Mouse (Mus musculus) thymus, postnatal 14 days (tissue): ENCODE measurements around the gene Abhd12b.

Source experiments
- DNase-seq: peaks from one replicate; pipeline ENCODE4 v3.0.0; 2021

The Abhd12b gene

GRCm38 (mm10) chr12:70153842-70154241 lies at the start of gene Abhd12b:
Gene Abhd12b, plus strand, starts transcription at chr12:70154142.
- DNase-seq, result no peak

DNA sequence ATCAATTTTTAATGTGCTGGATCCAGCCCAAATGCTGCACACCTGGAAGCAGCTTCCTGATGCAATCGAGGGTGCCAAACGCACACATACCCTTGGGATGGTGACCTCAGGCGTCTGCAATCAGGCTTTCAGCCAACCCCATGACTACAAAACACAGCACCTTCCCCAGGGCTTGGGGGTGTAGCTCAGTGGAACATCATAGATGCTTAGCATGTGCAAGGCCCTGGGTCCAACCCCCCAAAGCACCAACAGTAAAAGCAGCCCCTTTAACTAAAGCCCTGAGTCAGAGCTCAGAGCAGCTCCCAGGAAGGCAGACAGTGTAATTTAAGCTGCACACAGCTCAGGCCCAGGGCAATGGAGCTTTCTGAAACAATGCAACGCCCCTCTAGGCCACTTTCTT lies 49.7 kb upstream of the Abhd12b start:
- DNase-seq, result no peak

GRCm38 (mm10) chr12:70104776-70105420 lies 49.0 kb upstream of the Abhd12b start:
- peak; percentile 61 for DNase-seq

DNA sequence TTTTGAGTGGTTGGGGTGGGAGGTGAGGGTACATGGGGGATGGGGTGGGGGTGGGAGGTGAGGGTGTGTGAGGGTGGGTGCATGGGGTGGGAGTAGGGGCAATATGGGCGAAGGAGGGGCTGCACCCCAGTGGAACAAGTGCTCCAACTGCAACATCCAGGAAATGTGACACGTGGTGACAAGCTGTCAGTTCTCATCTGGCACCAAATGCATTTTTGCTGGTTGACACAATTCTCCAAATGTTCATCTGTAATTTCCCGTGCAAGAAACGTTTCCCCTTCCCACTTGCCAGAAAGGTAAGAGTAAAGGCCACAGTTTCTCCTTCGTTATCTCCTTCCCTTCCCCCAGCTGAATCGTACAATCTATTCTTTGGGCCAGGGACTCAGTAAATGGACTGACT lies 48.1 kb upstream of the Abhd12b start:
- no peak for DNase-seq

GRCm38 (mm10) chr12:70106508-70106907 lies 47.4 kb upstream of the Abhd12b start:
- DNase-seq, result no peak

DNA sequence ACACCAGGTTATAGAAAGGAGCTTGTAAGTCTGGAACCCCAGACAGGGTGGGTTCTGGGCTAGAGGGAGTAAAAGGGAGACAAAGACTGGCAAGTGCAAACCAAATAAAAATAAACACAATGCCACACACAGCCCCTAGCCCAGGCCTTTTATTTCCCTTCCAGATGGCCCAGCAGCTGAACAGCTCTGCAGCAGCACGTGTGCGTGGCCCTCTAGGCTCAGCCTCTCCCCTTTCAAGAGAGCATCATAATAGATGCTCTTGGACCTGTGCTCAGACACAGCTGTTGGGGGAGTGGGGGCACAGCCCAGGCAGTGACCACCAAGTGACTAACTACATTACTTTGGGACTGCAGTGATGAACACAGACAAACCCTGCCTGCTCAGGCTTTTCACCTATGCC lies 45.8 kb upstream of the Abhd12b start:
- no peak for DNase-seq

DNA sequence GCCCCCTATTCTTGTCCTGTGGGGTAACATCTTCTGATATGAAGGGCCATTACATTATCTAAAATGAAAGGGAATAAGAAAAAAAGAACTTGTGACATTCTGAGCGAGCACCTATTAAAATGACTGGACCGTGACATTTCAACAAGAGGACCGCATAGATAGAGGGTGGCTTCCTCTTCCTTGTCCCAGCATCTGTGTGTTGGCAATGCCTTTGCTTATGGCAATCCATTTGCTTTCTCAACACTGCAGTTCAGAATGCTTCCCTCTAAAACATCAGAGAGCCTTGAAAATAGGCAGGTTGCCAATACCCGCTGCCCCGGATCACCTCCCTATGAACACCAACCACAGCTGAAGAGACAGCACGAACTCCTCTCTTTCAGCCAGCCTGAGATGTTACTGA lies 44.0 kb upstream of the Abhd12b start:
- DNase-seq, result no peak

- DNase-seq, result peak; percentile 30
Measured at GRCm38 (mm10) chr12:70110375-70111116, 43.4 kb upstream of the Abhd12b start.

DNA sequence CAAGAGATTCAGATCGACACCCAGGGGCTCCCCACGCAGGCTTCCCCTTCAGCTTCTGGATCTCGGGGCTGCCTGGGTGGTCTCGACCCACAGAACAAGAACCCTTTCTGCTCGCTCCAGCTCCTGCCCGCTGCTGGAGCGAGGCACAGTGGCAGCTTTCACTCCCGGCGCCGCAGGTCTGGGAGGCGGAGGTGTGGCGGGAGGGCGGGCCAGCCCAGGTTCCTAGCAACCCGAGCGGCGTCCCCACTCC lies 42.9 kb upstream of the Abhd12b start:
- no peak for DNase-seq

GRCm38 (mm10) chr12:70111367-70112089 lies 42.4 kb upstream of the Abhd12b start:
- peak; percentile 81 for DNase-seq

DNA sequence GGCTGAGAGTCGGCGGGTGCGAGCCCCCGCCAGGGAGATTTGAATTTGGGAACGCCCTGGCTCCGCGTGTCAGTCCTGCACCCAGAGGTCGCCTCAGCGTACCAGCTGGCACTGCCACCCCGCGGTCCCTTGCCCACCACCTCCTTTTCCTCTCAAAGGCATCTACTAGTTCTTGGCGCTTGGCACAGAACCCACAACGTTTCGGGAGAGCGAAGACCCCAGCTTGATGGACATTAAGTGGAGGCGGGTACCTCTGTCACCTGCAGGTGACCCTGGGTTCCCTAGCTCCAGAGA lies 41.9 kb upstream of the Abhd12b start:
- no peak for DNase-seq

DNA sequence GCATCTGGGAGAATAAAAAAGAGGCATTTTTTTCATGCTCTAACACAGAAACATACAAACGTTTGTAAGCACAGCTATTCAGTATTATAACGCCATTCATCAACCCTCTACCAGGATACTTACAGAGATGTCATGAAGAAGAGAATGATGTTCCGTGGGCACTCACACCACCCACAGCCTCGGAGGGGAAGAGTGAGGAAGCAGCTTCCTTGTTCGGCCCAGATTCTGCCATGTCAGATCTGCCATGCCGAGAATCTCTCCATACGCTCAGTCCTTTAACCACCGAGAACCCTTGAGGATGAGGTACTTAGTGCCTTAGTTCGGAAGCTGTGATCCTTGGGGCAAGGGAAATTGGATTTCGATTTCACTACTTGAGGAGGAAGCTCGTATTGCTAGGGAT lies 40.6 kb upstream of the Abhd12b start, which contains the start of gene Nin:
Gene Nin, minus strand, starts transcription at position 367 of the 400 bp plus-strand sequence.
- DNase-seq, result no peak

DNA sequence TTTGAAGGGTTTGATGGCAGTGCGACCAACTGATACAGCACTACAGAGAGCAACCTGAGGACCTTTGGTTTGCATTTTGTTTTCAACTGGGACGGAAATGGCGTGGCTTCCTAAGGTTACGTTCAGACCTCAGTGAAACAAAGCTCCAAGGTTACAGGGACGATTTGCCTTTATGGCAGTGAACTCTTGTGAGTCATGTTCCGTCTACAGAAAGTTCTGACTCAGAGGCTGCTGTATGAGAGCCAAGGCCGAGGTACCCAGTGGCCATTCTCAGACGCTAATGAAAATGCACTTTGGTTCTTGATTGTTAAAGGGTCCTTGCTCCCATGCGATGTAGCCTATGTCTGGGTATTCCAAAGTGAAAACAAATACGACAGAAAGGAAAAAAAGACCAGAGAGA lies 36.8 kb upstream of the Abhd12b start:
- DNase-seq, result no peak

DNA sequence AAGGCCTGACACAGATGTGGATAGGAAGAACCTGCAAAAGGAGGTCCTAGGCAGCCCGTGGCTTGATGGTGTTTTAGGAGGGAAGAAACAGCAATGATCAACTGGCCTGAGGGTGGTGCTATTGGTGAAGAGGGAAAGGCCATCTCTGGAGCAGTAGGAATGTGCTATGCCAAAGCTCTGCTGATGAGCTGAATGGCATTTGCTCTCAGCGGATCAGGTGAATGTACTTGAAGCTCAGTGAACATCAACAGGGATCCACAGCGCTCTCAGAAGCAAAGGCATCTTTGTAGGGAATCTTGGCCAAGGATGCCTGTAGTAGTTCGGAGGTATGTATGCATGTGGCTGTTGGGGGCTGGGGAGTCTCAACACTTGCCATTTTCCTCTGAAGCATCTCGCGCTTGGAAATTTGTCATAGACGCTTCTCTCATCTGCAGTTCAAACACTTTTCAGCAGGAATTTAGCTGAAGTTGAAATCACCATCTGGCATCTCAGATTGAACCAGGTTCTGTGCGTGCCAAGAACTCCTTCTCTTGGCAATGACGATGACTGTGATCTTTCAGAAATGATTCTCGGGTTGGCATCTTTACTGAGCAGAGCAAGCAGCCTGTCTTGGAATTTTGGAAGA lies 35.1 kb upstream of the Abhd12b start:
- no peak for DNase-seq

DNA sequence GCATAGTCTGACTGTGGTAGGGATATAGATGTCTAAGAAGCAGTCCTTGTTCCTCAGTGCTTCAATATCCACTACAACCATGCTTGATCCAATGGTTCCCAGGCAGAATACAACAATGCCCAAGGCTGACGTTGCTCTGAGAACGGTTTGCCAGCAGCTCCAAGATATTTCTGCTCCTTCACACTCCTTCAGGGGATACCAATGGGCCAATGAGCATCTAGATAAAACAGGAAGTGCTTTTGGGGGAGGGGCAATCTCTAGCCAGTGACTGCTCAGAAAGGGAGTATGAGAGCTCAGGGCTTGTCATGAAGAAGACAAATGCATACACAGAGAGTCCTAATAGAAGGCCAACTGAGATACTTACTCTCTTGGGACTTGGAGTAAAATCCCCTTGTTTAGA lies 34.4 kb upstream of the Abhd12b start:
- peak; percentile 51 for DNase-seq

DNA sequence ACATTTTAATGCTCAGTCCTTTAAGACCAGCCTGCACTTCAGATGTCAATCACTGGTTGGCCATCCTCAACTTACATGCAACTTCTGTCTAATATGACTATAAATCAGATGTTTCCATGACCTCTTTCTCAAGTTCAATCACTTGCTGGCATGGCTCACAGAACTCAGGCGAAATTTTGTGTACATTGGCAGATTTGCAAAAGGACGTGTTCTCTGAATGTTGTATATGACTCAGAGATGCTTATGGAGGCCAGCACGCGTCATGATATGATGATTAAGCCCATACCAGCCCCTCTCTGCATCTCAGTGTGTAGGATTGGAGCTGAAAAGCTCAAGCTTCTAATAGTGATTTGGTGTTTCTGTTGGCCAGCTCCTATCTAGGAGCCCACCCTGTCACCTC lies 27.3 kb upstream of the Abhd12b start:
- DNase-seq, result no peak

- peak; percentile 65 for DNase-seq
Measured at GRCm38 (mm10) chr12:70129105-70129504, 24.8 kb upstream of the Abhd12b start.

- peak; percentile 63 for DNase-seq
Measured at GRCm38 (mm10) chr12:70131042-70131675, 22.8 kb upstream of the Abhd12b start.

DNA sequence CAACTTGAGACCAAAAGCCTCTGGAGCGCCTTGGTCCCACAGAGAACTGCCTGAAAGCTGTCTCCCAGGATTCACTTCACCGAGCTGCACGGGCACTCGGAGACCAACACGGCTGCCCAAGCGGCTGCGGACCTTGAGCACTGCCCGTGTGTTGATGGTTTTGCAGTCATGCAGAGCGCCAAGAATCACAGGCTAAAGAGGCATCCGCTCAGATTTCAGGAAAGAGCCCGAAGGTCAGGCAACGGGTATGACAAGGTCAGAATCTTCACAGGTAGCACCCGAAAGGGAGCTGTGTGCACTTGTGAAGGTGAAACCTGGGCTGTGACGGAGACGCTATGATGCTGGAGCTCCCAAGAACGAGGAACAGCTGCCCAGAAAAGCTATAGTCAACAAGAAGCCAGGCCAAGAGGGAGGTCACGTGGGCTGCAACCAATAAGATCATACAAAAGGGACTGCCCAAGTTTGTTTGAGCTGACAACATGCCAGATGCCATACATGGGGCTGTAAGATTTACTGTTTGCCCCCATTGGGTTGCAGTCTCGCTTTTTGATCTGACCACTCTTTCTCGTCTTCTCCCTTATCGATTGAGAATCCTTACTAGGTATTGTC lies 19.2 kb upstream of the Abhd12b start:
- DNase-seq, result no peak

GRCm38 (mm10) chr12:70136185-70136756 lies 17.7 kb upstream of the Abhd12b start:
- DNase-seq, result peak; percentile 65

DNA sequence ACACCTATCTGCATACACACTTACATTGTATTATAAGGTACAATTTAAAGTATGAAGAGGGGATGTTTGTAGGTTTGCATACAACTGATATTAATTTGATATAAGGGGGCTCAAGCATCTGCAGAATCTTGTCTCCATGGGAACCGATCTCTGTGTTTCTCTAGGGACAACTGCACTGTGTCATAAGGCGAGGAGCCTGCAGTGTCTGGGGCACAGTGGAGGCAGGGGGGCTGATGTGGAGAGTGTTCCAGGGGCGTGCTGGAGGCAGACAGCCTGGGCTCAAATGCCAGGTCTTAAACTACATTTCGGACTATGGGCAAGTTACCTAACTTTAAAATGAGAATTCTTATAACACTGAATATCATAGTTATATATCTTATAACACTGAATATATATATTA lies 16.8 kb upstream of the Abhd12b start:
- DNase-seq, result no peak

GRCm38 (mm10) chr12:70137626-70138025 lies 16.3 kb upstream of the Abhd12b start:
- no peak for DNase-seq

DNA sequence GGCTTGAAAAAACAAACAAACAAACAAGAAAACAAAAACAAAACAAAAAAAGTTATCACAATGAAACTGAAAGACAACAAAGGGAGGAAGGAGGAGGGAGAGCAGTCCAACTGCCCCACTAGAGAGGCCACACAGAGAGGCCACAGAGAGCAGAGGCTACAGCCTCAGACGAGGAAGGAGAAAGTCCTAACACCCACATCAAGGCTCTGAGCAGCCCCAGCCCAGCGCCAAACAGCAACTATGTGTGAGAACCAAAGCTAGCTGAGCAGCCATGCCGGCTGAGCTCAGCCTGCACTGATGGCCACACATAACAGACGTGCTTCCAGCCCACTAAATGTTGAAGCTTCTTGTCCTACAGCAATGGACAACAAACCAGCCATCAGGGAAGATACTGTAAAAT lies 14.1 kb upstream of the Abhd12b start:
- DNase-seq, result no peak
